Mouse (Mus musculus) liver, embryonic 11.5 days (tissue): ENCODE data around the gene Iars2. TPM values are rescaled to one million over a fixed set of nuclear protein-coding genes. Genes with fewer than 3 reads are reported as not detected.
A peak's percentile ranks its signal among the peaks of the same experiment; 100 is the strongest.

Source experiments
- ATAC-seq: fragments of 200-750 bp; cut with Nextera tagmentation; replicated peaks from 2 replicates; pipeline ENCODE4 v1.8.0; 2017; ENCODE audit warnings: moderate number of reproducible peaks, mild to moderate bottlenecking, moderate TSS enrichment, moderate library complexity; ENCODE audit not compliant: low FRiP score
- DNase-seq: peaks from one replicate; pipeline ENCODE4 v3.0.0-alpha.2; 2017; ENCODE audit warnings: low spot score
- H3K27ac ChIP-seq: fragments of 300-500 bp; sonication (generic); 2 replicates; pipeline ENCODE4 v1.5.1; 2014; ENCODE audit warnings: mild to moderate bottlenecking, low read depth, low read length, control low read depth
- H3K27me3 ChIP-seq: fragments of 300-500 bp; sonication (generic); replicated peaks from 2 replicates; pipeline ENCODE4 v1.6.1; 2014; ENCODE audit warnings: low read length, mixed read lengths; ENCODE audit not compliant: control insufficient read depth, insufficient read depth
- H3K36me3 ChIP-seq: fragments of 300-500 bp; sonication (generic); 2 replicates; pipeline ENCODE4 v1.6.1; 2014; ENCODE audit warnings: mild to moderate bottlenecking, low read length, moderate library complexity, mixed read lengths; ENCODE audit not compliant: control insufficient read depth, insufficient read depth
- H3K4me1 ChIP-seq: fragments of 300-500 bp; sonication (generic); replicated peaks from 2 replicates; pipeline ENCODE4 v1.6.1; 2014; ENCODE audit warnings: low read length, mixed read lengths; ENCODE audit not compliant: control insufficient read depth, insufficient read depth
- H3K4me2 ChIP-seq: fragments of 300-500 bp; sonication (generic); 2 replicates; pipeline ENCODE4 v1.6.1; 2014; ENCODE audit warnings: mild to moderate bottlenecking, control low read depth, moderate library complexity
- H3K4me3 ChIP-seq: fragments of 300-500 bp; sonication (generic); 2 replicates; pipeline ENCODE4 v1.5.1; 2014; ENCODE audit warnings: low read depth, low read length, control low read depth
- H3K9ac ChIP-seq: fragments of 300-500 bp; sonication (generic); 2 replicates; pipeline ENCODE4 v1.6.1; 2014; ENCODE audit warnings: low read depth, low read length, control low read depth
- H3K9me3 ChIP-seq: fragments of 300-500 bp; sonication (generic); 2 replicates; pipeline ENCODE4 v1.6.1; 2016; ENCODE audit warnings: low read length, inconsistent platforms, mixed read lengths; ENCODE audit not compliant: control insufficient read depth
- WGBS: fragments of 180-500 bp; shearing (Covaris S2); extraction: QIAGEN DNeasy Blood & Tissue Kit; methylation state at CpG from one replicate; pipeline ENCODE4 v1.1.7; 2014; 5-methylcytosine and 5-hydroxymethylcytosine counted together
- polyA plus RNA-seq: library from polyadenylated mRNA; unstranded; fragments of >200 nt; fragmentation: Nextera tagmentation; extraction: Ambion mirVana; gene quantifications from 2 replicates; pipeline ENCODE4 v1.2.1, GENCODE M21; 2014

Gene Iars2
- polyA plus RNA-seq, 1 experiment from 2014 or later: 41.0 TPM

DNA sequence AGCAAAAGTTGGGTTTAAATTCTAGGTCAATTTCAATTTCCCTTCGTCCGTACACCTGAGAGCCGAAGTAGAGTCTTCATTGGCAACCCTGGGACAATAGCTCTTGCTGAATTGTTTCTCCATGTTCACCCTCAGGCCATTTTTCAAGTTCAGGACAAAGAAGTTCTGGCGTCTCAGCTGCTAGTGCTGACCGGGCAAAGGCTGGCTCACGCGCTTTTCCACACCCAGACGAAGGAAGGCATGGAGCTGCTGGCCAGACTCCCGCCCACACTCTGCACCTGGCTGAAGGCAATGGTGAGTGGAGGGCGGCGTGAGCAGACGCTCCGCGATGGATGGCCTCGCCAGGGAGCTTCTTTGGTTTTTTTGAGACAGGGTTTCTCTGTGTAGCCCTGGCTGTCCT lies 45.9 kb downstream of the Iars2 start:
- no peak overlapping the region for H3K9ac ChIP-seq
- H3K4me2 ChIP-seq: no peak overlapping the region
- H3K4me3 ChIP-seq: no peak overlapping the region
- H3K27me3 ChIP-seq: no peaks in the 10 kb centered on the region
- no peak for ATAC-seq
- DNase-seq: no peak
- H3K4me1 ChIP-seq: no peaks in the 10 kb centered on the region
- no peak overlapping the region for H3K27ac ChIP-seq
- H3K36me3 ChIP-seq: peaks cover 38% of the 10 kb centered on the region
- WGBS: 95% methylated on average over 15 of the region's 15 CpGs
- no peaks in the 10 kb centered on the region for H3K9me3 ChIP-seq

- no peaks in the 10 kb centered on the region for H3K9me3 ChIP-seq
- no peaks in the 10 kb centered on the region for H3K27me3 ChIP-seq
- peaks cover 42% of the 10 kb centered on the region for H3K36me3 ChIP-seq
- no peaks in the 10 kb centered on the region for H3K4me1 ChIP-seq
- H3K9ac ChIP-seq: no peak overlapping the region
- no peak for DNase-seq
- ATAC-seq: no peak
- no peak overlapping the region for H3K4me3 ChIP-seq
- 90% methylated on average over 11 of the region's 11 CpGs for WGBS
- H3K4me2 ChIP-seq: no peak overlapping the region
- H3K27ac ChIP-seq: no peak overlapping the region
Observed at GRCm38 (mm10) chr1:185282846-185283245, 46.4 kb downstream of the Iars2 start.

DNA sequence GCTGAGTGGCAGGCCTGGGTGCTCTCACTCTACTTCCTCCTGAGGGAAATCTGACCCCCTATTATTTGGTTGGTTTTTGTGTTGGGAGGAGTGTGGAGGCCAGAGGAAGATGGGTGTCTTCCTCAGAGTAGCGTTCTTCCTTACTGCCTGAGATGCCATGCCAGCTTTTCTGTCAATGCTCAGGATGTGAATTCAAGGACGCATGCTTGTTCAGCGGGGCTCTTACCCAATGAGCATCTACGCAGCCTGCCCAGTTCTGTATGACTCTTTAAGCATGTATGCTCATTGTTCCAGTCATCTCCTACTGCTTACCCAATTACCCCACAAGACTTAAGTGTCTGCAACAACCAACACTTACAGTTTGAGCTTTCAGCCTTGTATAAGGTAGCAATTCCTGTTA lies 48.6 kb downstream of the Iars2 start:
- H3K27me3 ChIP-seq: no peaks in the 10 kb centered on the region
- WGBS: 89% methylated on average over 4 of the region's 4 CpGs
- ATAC-seq (no peak), DNase-seq (no peak)
- no peaks in the 10 kb centered on the region for H3K9me3 ChIP-seq
- peaks cover 43% of the 10 kb centered on the region for H3K36me3 ChIP-seq
- H3K4me1 ChIP-seq: no peaks in the 10 kb centered on the region
- H3K27ac ChIP-seq: no peak overlapping the region
- H3K9ac ChIP-seq: no peak overlapping the region
- no peak overlapping the region for H3K4me2 ChIP-seq
- H3K4me3 ChIP-seq: no peak overlapping the region

GRCm38 (mm10) chr1:185279288-185279687 lies 49.9 kb downstream of the Iars2 start:
- H3K27me3 ChIP-seq: no peaks in the 10 kb centered on the region
- DNase-seq (no peak), ATAC-seq (no peak)
- H3K27ac ChIP-seq: no peak overlapping the region
- H3K4me1 ChIP-seq: no peaks in the 10 kb centered on the region
- no peak overlapping the region for H3K9ac ChIP-seq
- H3K36me3 ChIP-seq: peaks cover 38% of the 10 kb centered on the region
- H3K4me3 ChIP-seq: no peak overlapping the region
- H3K9me3 ChIP-seq: no peaks in the 10 kb centered on the region
- no peak overlapping the region for H3K4me2 ChIP-seq
- 79% methylated on average over 9 of the region's 9 CpGs for WGBS

DNA sequence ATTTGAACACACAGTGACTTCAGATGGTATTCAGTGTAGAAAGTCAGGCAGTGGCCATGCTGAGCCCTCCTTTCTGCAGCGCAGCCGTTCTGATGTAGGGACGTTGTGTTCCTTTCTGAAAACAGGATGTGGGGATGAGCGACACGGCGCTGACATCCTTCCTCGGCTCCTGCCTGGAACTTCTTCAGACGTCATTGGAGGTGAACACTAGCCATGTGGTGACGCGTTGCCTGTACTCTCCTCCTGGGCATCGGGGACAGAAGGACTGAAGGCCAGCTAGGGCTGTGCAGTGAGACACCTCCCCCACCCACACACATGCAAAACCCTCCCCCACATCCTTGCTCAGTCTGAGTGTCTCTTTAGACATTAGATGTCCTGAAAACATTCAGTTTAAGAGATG lies 52.2 kb downstream of the Iars2 start:
- ATAC-seq (0 out of 2 replicates have a peak, but pooled peaks have one; percentile 23), DNase-seq (no peak)
- WGBS: 78% methylated on average over 11 of the region's 11 CpGs
- peaks cover 38% of the 10 kb centered on the region for H3K36me3 ChIP-seq
- H3K9me3 ChIP-seq: no peaks in the 10 kb centered on the region
- H3K4me1 ChIP-seq: no peaks in the 10 kb centered on the region
- no peak overlapping the region for H3K9ac ChIP-seq
- H3K4me3 ChIP-seq: no peak overlapping the region
- H3K27me3 ChIP-seq: no peaks in the 10 kb centered on the region
- no peak overlapping the region for H3K4me2 ChIP-seq
- H3K27ac ChIP-seq: no peak overlapping the region

GRCm38 (mm10) chr1:185275976-185276375 lies 53.2 kb downstream of the Iars2 start:
- 94% methylated on average over 7 of the region's 7 CpGs for WGBS
- DNase-seq (no peak), ATAC-seq (no peak)
- Histone ChIP-seq H3K27ac (no peak overlapping the region), H3K4me1 (no peaks in the 10 kb centered on the region), H3K36me3 (peaks cover 46% of the 10 kb centered on the region), H3K9ac (no peak overlapping the region), H3K4me2 (no peak overlapping the region), H3K27me3 (no peaks in the 10 kb centered on the region), H3K9me3 (no peaks in the 10 kb centered on the region), H3K4me3 (no peak overlapping the region)

DNA sequence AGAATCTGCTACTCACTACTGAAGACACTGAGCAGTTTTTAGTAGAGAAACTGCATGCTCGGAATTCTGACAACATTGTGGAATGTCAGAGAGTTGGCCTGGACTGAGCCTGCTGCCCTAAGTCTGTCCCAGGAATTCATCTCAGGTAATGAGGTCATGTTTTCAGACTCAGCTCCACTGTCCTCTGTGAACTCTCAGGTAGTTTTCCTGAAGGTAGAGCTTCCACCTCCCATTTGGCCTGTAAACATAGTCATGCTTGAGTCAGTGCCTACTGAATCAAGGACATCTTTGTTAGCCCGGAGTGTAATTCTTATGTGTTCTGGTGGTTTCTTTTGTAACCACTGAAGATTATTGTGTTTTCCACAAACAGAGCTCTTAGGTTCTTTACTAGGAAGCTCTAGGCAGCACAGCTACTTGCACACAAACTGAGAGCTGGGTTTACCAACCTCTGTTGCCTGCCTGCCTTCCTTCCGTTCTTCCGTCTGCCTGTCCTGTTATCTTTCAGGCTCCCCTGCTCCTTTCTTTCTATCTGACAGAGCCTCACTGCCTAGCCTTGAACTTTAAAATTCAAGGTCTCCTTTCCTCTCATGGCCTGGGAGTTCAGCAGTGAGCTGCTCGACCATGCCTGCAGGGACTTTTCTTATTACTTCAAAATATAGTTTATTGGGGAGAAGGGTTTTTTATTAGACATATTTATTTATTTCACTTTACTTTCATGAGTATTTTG lies 54.2 kb downstream of the Iars2 start:
- H3K9me3 ChIP-seq: no peaks in the 10 kb centered on the region
- H3K9ac ChIP-seq: no peak overlapping the region
- ATAC-seq (no peak), DNase-seq (no peak)
- no peak overlapping the region for H3K4me3 ChIP-seq
- no peaks in the 10 kb centered on the region for H3K27me3 ChIP-seq
- H3K36me3 ChIP-seq: peaks cover 44% of the 10 kb centered on the region
- WGBS: 79% methylated on average over 5 of the region's 5 CpGs
- no peak overlapping the region for H3K27ac ChIP-seq
- H3K4me1 ChIP-seq: no peaks in the 10 kb centered on the region
- no peak overlapping the region for H3K4me2 ChIP-seq

GRCm38 (mm10) chr1:185271373-185271772 lies 57.8 kb downstream of the Iars2 start:
- no peak for ATAC-seq
- WGBS: 96% methylated on average over 9 of the region's 9 CpGs

DNA sequence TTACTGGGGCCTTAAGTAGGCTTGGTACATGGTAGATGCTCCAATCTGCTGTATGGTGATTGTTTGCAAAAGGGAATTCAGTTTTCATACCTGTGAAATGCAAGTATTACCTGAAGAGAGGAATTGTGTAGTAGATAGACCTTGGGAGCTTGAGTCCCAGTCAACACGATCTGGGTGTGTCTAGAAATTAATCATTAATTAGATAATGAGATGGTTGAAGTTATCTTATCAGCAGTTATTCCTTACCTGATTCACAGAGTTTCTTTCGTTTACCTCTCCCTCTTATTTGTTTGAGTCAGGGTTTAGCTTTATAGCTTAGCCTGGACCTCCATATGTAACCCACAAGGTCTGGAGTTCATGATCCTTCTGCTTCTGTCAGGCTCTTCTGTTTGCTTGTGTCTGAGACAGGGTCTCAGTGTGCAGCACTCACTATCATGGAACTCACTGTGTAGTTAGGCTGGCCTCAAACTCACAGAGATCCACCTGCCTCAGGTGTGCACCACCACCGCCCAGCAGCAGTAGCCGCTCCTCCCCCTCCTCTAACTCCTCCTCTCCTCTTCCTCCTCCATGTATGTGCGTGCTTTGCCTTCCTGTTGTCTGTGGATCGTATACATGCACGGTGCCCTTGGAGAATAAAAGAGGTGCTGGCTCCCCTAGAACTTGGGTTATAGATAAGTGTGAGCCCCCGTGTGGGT lies 58.6 kb downstream of the Iars2 start:
- Histone ChIP-seq H3K4me2 (no peak overlapping the region), H3K4me1 (no peaks in the 10 kb centered on the region), H3K27ac (no peak overlapping the region), H3K9ac (no peak overlapping the region), H3K4me3 (no peak overlapping the region), H3K36me3 (peaks cover 31% of the 10 kb centered on the region), H3K9me3 (no peaks in the 10 kb centered on the region), H3K27me3 (no peaks in the 10 kb centered on the region)
- DNase-seq (no peak), ATAC-seq (0 out of 2 replicates have a peak, but pooled peaks have one; percentile 36)
- WGBS: 90% methylated on average over 8 of the region's 8 CpGs

More at GRCm38 (mm10) chr1:185271373-185271772, 57.8 kb downstream of the Iars2 start:
- no peak for DNase-seq
- H3K4me3 ChIP-seq: no peak overlapping the region
- H3K4me2 ChIP-seq: no peak overlapping the region
- no peak overlapping the region for H3K9ac ChIP-seq
- no peaks in the 10 kb centered on the region for H3K9me3 ChIP-seq
- H3K36me3 ChIP-seq: peaks cover 27% of the 10 kb centered on the region
- no peaks in the 10 kb centered on the region for H3K27me3 ChIP-seq
- no peaks in the 10 kb centered on the region for H3K4me1 ChIP-seq
- no peak overlapping the region for H3K27ac ChIP-seq
